Mouse (Mus musculus): Measurements from ENCODE around the gene Lrrc42. TPM values are rescaled to one million over a fixed set of nuclear protein-coding genes. Genes with fewer than 3 reads are reported as not detected.

The Lrrc42 gene
- 10 to 100 TPM; 22.6 to 33.0 (median 28.7) TPM for total RNA-seq (2022)

DNA sequence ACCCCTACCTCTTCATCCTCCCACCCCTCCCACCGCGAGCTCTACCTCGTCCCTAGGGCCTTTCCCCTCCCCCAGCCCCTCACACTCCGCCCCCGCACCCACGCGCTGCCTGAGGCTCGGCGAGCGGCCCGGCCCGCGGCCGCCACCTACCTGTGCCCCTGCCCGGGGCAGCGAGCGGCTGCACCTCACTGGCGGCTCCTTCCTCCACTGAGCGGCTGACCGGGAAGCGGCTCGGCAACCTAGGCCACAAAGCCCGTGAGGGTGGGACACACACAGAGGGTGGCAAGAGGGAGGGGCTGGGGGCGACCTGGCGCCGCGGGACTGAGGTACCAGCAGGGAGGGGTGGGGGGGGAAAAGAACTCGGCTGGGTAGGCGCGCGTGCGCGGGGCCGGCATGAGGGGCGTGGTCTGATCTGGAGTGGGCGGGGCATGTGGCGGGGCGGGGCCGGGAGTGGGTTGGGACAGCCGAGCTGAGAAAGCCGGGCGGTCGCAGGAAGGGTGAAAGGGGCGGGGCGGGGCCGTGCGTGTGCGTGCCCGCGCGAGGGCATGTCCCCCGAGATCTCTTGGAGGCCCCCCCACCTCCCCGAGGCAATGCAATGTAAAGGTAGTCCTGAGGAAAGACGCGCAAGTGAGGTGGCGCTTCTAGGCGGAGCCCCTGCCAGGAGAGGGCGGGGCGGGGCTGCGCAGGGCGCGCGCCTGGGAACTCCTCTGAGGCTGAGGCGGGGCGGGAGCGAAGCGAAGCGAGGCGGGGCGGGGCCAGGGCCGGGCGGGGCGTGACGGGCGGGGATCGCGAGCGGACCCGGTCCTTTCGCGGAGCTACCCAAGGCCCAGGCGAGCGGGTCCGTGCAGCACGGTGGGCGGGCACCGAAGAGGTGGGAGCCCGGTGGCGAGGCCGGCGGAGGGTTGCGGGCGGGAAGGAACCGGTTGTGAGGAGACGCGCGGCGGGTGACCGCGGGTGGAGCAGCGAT lies at the start of gene Lrrc42, which contains the start of gene Hspb11:
Gene Lrrc42, minus strand, starts transcription at position 408 of the 967 bp plus-strand sequence.
Gene Hspb11, plus strand, starts transcription at position 469 of the 967 bp plus-strand sequence.
- DNase-seq (ENCODE audit: low spot score in 2 of 2) = peak; percentile 79 to 95

DNA sequence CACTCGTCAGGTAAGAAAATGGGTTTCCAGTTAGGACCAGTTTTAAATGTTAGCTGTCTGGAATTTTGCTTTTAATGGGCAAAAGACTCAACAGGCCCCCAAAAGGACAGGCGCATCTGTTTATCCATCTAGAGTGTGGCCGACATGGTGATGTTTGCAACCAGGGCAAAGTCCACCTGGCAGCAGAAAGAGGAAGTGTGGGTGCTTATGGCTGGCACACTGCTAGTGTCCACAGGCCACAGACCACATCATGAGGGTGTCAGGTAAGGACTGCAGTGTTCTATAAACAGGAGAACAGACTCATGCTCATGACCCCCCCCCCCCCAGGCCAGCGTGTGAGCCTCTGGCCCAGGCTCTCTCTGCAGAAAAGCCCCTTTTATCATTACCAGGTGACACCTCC lies 49.5 kb upstream of the Lrrc42 start:
- DNase-seq (ENCODE audit: low spot score in 2 of 2) = no peak

DNA sequence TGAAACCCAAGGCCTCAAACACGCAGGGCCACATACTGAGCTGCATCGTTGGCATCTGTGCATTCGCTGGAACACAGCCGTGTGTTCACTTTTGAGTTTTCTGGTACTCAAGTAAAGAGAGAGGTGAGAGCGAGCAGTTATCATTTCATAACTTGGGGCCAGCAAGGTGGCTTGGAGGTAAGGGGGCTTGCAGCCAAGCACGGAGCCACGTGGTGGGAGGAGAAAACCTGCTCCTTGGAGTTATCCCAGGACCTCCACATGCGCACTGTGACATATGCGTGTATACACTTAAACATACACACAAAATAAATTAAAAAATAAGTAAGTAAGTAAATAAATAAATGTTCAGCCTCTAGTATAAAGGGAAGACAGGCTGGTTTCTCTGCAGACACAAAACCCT lies 48.9 kb upstream of the Lrrc42 start:
- DNase-seq (ENCODE audit: low spot score in 2 of 2) = no peak

DNA sequence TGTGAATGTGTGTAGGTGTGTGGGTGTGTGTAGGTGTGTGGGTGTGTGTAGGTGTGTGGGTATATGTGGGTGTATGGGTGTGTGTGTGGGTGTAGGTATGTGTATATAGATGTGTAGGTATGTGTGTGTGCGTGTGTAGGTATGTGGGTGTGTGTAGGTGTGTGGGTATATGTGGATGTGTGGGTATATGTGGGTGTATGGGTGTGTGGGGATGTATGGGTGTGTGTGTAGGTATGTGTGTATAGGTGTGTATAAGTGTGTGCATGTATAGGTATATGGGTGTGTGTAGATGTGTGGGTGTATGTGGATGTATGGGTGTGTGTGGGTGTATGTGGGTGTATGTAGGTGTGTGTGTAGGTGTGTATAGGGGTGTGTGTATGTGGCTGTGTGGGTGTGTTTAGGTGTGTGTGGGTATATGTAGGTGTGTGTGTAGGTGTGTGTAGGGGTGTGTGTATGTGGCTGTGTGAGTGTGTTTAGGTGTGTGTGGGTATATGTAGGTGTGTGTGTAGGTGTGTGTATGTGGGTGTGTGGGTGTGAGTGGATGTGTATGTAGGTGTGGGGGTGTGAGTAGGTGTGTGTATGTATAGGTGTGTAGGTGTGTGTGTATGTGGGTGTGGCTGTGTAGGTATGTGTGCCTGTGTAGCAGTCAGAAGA lies 47.7 kb upstream of the Lrrc42 start:
- DNase-seq (ENCODE audit: low spot score in 2 of 2) = no peak

DNA sequence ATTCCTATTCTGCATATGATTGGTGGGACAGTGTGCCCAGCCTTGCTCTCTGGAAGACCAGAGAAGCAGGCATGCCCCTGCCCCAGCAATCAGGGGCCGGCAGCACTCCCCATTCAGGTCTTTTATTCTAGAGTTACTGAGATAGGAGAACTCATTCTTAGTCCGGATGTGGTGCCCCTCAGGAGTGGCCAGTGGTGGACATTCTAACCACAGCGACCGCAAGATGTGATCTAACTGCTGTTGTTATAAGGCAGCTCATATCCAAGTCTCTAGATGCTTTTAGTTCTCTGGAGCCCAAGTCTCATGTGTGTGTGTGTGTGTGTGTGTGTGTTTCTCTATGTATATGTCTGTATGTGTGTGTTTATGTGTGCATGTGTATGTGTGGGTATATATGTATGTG lies 47.0 kb upstream of the Lrrc42 start:
- no peak for DNase-seq (ENCODE audit: low spot score in 2 of 2)

DNA sequence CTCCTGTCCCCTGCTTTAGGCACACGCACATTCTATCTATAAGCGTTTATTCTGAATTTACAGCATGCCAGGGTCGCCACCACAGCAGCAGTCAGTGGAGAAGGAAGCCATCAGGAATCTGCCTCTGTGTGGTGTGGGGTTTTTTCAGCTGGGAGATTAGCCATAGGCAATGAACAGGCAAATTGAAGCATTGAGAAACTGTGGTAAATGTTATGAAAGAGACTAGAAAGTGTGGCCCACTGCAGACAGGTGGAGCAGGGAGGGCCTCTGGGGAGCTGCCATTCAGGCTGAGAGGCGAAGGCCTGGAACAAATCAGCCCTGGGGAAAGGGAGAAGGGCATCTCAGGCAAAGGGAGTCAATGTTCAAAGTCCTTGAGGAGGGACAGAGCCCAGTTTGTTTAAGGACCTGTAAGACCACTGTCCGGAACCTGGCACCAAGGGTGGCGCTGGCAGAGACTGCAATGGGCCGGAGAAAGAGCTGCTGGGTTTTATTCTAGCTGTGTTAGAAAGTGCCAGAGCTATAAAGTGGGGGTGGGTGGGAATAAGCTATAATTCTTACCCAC lies 46.5 kb upstream of the Lrrc42 start:
- no peak for DNase-seq (ENCODE audit: low spot score in 2 of 2)

DNA sequence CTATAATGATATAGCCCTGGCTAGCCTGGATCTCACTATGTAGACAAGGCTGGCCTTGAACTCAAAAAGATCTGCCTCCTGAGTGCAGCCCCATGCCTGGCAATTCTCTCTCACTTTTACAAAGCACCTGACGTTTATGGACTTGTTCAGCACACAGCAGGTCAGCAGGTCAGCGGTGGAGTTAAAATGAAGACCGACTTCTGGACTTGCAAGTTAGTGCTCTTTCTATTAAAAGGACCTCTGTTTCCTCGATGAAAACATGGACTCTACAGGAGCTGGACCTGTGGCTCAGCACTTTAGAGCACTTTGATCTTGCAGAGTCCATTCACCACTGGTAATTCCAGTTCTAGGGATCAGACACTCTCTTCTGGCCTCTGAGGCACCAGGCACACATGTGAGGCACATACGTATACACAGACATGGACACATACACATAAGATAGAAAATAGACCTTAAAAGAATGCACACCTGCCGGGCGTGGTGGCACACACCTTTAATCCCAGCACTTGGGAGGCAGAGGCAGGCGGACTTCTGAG lies 44.8 kb upstream of the Lrrc42 start:
- DNase-seq (ENCODE audit: low spot score in 2 of 2) = no peak

DNA sequence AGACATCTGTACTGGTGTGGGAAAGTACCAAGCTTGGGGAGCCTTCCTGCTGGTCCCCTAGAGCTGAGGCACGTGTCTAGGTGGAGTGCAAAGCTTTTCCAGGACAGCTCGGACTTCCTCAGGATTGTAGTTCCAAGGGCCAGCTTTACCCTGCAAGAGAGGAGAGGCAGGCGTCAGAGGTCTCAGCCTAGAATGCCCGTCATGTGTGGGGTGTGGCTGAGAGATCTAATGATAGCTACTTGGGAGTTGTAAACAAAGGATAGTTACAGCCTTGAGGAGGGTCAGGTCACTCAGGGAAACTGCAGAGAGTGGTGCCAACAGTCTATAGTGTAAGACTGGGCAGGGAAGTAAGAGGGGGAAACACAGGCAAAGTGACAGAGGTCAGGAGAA lies 38.9 kb upstream of the Lrrc42 start:
- DNase-seq (ENCODE audit: low spot score in 2 of 2) = no peak

DNA sequence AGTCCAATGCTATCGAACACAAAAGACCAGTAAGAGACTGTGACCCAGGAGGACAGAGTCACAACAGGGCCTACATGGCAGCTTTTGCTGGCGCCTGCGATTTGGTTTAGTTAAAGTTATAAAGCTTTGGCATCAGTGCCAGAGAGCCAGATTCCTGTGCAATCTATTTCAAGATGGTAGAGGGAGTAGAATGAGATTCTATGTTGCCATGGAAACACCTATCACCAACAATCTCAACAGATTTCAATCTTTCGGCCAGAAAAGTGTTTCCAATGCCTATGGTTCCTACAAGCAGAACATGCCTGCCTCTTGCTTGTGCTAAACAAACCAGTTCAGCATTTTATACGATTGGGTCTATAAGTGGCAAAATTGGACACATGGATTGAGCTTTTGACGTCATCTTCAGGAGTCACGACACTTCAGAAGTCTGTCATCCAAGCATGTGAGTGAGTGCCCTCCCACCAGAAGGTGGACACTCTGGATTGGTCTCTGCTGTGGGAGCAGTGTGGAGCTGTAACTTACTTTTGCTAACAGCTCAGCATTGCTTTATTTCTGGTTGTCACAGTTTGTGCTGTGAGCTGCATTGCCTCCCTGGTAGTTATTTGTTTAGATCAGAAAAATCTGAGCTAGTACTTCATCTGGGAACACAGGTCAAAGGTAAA lies 38.4 kb upstream of the Lrrc42 start:
- no peak for DNase-seq (ENCODE audit: low spot score in 2 of 2)

DNA sequence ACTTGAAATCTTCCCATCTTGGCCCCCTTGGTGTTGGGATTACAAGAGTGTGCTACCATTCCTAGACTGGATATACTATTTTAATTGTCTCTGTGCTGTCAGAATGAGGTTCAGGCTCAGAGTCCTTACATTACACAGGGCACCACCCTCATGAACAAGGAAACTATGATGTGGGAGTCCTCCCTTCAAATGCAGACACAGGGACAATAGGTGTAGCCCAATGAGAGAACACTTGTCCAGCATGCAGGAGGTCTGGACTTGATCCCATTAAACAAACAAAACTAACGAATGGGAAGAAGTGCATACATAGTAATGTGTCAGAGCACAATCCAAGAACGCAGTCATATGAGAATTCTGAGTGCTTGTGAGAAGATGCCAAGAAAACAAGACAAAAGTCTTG lies 34.2 kb upstream of the Lrrc42 start:
- no peak for DNase-seq (ENCODE audit: low spot score in 2 of 2)

DNA sequence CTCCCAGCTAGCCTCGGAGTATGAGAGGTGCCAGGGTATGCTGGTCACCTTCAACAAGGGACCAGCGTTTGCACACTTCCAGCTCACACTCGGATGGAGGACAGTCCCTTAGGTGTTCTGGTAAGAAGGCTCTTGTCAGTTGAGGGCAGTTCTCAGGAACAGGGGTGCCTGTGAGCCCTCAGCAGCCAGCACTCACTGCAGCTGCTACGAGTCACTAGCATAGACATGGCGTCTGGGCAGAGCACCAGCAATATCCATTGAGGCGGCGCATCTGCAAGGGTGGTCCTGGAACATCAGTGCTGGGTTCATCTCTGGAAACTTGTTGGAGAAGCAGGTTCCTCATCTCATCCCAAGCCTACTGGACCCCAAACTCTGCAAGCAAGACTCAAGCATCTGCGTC lies 33.1 kb upstream of the Lrrc42 start:
- no peak for DNase-seq (ENCODE audit: low spot score in 2 of 2)

DNA sequence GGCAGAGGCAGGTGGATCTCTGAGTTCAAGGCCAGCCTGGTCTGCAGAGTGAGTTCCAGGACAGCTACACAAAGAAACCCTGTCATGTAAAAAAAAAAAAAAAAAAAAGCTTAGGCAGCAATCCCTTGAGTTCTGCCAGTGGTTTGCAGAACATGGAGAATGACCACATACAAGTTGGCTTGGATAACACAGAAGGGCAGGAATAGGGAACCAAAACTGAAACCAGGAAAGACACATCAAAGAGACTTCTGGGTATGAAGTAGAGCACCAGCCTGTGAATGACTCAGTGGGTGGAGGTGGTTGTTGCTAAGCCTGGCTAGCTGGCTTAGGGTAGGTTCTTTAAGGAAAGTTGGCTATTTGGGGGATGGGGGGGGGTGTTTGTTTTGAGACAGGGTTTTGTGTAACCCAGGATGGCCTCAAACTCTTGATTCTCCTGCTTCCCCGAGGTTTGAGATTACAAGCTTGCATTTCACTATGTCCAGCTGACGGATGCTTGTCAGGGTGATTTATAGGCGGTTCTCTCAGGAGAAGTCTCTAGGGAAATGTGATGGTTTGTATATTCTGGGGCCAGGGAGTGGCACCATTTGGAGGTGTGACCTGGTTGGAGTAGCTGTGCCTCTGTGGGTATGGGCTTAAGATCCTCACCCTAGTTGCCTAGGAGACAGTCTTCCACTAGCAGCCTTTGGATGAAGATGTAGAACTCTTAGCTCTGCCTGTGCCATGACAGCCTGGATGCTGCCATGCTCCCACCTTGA lies 32.3 kb upstream of the Lrrc42 start:
- no peak for DNase-seq (ENCODE audit: low spot score in 2 of 2)

DNA sequence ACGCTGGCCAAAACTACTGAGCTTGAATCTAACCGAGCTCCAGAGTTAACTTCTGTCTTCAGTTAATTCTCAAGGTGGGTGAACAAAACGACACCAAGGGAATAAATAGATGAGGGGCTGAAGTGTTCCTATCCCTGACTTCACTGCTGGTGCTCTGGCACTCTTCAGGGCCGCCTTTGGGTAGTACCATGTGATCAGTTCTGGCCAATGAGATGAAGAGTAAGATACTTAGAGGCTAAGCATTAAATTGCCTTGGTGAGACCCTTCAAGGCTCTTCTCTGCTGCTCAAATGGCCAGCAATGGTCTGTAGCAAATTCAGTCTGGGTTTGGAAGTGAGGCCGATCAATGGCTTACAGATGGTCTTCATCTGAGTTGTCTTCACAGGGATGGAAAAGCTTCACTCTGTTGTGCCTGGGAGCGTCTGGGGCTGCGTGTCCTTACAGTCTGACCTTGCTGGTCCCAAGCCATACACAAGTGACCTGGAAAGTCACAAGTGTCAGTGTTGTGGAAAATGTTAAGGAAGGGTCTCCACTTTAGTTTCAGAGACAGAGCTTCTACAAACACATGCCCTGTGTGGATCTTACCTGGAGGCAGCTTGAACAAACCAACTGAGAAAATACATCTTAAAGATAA lies 27.6 kb upstream of the Lrrc42 start:
- no peak for DNase-seq (ENCODE audit: low spot score in 2 of 2)

DNA sequence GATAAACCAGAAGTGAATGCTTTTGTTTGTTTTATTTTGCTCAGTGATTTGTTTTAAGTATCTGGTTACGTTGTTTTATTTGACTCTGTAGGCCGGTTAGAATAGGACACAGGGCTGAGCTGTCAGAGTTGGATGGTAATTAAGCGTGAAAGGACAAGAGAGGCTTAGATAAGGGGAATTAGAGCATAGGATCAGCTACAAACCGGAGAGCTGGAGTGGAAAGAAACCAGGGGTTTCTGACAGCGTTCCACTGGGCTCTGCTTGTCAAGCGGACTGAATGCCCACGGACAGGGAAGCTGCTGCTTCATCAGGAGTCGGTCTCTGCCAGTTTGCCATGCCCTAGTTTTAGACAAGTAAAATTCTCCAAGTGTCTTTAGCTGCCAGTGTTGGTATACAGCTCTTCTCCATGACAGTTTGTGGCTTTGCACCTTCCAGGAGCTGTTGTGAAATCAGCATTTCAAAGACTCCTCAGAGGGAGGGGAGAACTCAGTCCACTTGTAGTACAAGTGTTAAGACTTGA lies 24.9 kb upstream of the Lrrc42 start:
- no peak for DNase-seq (ENCODE audit: low spot score in 2 of 2)

DNA sequence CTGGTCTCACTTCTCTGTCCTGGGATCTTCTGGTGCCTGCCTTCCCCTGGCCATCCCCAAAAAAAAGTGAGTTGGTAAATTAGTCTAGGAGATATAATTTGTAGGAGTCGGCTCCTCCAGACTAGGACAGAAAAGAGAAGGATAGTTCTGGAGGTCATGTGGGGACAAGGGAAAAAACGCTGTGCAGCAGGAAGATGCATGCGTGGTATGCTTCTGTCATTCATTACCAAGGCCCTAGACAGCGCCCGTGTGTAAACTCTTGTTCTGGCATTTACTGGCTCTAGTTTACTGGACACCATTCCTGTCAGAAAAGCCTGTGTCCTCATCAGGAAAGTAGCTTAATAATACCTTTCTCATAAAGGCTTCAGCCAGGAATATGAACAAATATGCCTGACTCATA lies 21.2 kb upstream of the Lrrc42 start:
- no peak for DNase-seq (ENCODE audit: low spot score in 2 of 2)

DNA sequence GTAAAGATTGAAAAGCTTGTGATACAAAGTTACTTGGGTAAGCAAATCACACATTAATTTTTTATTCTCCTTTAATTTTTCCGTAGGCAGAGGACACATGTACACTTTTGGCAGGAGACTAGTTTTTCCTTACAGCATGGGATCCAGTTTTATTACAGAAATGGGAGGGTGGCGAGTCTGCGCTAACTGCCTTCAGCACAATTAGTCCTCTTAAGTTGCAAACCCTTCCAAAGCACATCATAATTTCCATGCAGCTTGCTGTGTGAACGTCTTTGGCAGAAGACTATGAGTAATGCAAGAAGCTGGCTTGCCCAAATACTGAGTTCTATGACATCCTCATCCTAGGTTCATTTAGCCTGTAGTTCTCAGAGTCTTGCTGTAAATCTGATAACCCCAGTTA lies 20.4 kb upstream of the Lrrc42 start:
- no peak for DNase-seq (ENCODE audit: low spot score in 2 of 2)

DNA sequence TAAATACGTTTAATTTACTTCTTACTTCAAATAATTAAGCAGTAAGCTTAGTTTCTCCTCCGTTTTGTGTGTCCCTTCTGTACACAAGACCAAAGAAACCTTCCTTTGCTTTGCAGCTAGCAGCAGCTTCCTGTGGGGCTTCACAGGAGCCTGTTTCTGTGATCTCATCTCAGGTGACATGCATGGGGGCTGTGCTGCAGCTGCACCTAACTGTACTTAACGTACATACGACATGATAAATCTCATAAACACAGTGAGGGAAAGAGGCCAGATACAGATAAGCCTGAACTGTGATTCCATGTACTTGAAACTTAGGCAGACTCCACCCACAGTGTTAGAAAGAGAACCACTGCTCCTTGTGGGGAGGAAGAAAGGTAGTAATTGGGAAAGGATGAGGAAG lies 6.7 kb upstream of the Lrrc42 start:
- DNase-seq (ENCODE audit: low spot score in 2 of 2) = no peak

DNA sequence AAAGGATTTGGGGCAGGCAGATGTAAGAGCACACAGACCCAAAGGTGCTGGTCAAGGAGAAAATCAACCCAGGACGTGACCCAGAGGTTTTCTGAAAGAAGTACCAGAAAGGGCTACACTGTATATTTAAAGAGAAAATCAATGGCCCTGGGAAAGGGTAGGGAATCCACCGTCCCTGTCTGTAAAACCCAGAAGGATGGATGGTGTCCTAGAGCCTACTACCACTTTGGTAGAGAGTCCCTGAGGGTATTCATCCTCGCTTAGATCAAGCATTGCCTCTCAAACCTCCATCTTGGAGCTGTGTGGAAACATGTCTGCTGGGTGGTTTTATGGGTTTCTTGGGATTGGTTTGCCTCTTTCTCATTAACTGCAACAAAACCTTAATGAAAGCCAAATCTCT lies 1.1 kb upstream of the Lrrc42 start:
- no peak for DNase-seq (ENCODE audit: low spot score in 2 of 2)

DNA sequence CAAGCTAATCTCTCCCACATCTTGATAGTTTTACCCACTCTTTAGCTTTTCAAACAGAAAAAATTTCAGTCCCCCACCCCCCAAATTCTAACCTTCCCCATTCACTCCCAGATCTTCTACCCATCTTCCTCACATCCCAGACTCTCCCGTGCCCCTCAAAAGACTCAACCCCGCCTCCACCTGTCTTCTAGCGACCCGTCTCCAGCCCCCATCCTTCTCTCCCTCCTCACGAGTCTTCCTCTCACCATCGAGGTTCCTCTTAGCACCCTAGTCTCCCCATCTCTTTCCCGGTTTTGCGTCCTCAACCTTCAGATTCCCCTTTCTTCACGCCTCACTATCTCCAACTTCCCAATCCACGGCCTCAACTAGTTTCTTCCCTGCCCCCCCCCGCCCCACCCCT lies 810 bp downstream of the Lrrc42 start:
- no peak for DNase-seq (ENCODE audit: low spot score in 2 of 2)

DNA sequence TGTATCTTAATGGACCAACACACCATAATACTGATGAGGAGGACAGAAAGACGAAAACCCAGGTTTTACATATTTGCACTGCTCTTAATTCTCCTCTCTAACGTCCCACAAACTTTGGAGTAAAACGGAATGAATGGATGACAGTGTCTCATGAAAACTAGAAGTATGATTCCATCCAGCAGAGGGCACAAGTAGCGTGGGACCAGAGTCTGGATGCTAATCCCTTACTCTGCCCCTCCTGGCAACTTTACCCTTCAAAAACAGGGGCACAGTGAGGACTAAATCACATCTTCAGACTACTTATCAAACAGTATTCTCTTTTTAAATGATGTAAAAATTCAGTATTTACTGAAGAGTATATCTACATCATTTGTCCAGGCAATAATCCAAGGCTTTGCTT lies 2.8 kb downstream of the Lrrc42 start:
- DNase-seq (ENCODE audit: low spot score in 2 of 2) = no peak
